Mouse (Mus musculus): Measurements from ENCODE around the gene Gm49378. TPM values are rescaled to one million over a fixed set of nuclear protein-coding genes. Genes with fewer than 3 reads are reported as not detected.
A peak's percentile ranks its signal among the peaks of the same experiment; 100 is the strongest.

Gene Gm49378
- total and polyA plus RNA-seq, 3 experiments: 0.17 to 11.7 (median 8.7) TPM

DNA sequence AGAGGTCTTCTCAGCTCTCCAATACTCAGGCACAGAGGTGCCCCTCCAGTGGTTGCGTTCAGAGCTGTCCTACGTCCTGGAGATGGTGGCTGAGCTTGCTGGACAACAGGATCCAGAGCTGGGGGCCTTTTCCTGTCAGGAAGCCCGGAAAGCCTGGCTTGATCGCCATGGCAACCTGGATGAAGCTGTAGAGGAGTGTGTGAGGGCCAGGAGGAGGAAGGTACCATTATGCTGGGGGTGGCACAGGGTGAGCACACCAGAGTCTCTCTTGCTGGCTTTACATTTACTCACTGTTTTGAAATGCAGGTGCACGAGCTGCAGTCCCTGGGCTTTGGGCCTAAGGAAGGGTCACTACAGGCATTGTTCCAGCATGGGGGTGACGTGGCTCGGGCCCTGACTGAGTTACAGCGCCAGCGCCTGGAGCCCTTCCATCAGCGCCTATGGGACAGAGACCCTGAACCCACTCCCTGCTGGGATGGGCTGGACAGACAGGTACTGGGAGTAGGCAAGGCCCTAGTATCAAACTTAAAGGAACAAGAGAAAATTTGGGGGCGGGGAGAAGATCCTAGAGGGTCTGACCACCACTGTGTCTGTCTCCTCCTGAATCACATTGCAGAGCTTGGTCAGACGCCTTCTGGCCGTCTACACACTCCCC, 41.5 kb downstream of the Gm49378 start:
- dilution Hi-C loops (cut with MboI; ENCODE audit: extremely low pct_ligation_motif_present, extremely low pct_unique_long_range_greater_than_20kb, low sequenced_read_pairs): no loop called here
- TF ChIP-seq KAT2A (IDR thresholded peaks at IDR 0.05; ENCODE audit: insufficient replicate concordance, low read length): no peak
- no peak for TF ChIP-seq IRF4 (IDR thresholded peaks at IDR 0.05; ENCODE audit: low read depth, low read length)
- no peak for TF ChIP-seq NELFE (IDR thresholded peaks at IDR 0.05; ENCODE audit: low read depth, low read length)
- no peak for DNase-seq (ENCODE audit: extremely low read depth)
- H3K36me3 ChIP-seq (replicated peaks in 1 of 2; ENCODE audit: control insufficient read depth in 1 of 2, insufficient read depth in 1 of 2, low read length in 1 of 2): peaks cover 63 to 71% of the 10 kb centered on the region in 2 experiments
- in situ Hi-C loops (cut with MboI; ENCODE audit: low pct_ligation_motif_present, low pct_unique_long_range_greater_than_20kb, low sequenced_read_pairs): no loop called here
- H3K79me2 ChIP-seq (replicated peaks; ENCODE audit: control insufficient read depth, extremely low read depth, insufficient read depth, poor library complexity, severe bottlenecking): peaks cover 12% of the 10 kb centered on the region
- no peak overlapping the region for H3K4me2 ChIP-seq (ENCODE audit: insufficient read depth, low read depth, poor library complexity, severe bottlenecking)
- H3K9me3 ChIP-seq (replicated peaks; ENCODE audit: low read length): no peaks in the 10 kb centered on the region
- H3K27me3 ChIP-seq (replicated peaks): no peaks in the 10 kb centered on the region
- H3K4me1 ChIP-seq (ENCODE audit: control insufficient read depth in 1 of 2, insufficient read depth in 2 of 2): peaks cover 0 to 21% of the 10 kb centered on the region in 2 experiments; a peak in 2 of 4 replicates
- H3K4me3 ChIP-seq (replicated peaks in 1 of 3; ENCODE audit: low read depth in 2 of 3, low read length in 2 of 3, poor library complexity in 1 of 3): no peak overlapping the region
- H3K27ac ChIP-seq (ENCODE audit: insufficient read depth, low read depth): no peak overlapping the region
- no peak overlapping the region for H3K9ac ChIP-seq (ENCODE audit: insufficient read depth, low read depth)

GRCm38 (mm10) chr14:55592226-55592625, 45.5 kb downstream of the Gm49378 start:
- Histone ChIP-seq H3K79me2 (replicated peaks; ENCODE audit: control insufficient read depth, extremely low read depth, insufficient read depth, poor library complexity, severe bottlenecking) (peaks cover 35% of the 10 kb centered on the region), H3K36me3 (replicated peaks in 1 of 2; ENCODE audit: control insufficient read depth in 1 of 2, insufficient read depth in 1 of 2, low read length in 1 of 2) (peaks cover 47 to 62% of the 10 kb centered on the region in 2 experiments), H3K4me1 (ENCODE audit: control insufficient read depth in 1 of 2, insufficient read depth in 2 of 2) (peaks cover 0 to 38% of the 10 kb centered on the region in 2 experiments; a peak in 3 of 4 replicates), H3K4me2 (ENCODE audit: insufficient read depth, low read depth, poor library complexity, severe bottlenecking) (peak overlapping the region; percentile 81), H3K27me3 (replicated peaks) (no peaks in the 10 kb centered on the region), H3K9me3 (replicated peaks; ENCODE audit: low read length) (no peaks in the 10 kb centered on the region), H3K9ac (ENCODE audit: insufficient read depth, low read depth) (peak overlapping the region; percentile 74), H3K27ac (ENCODE audit: insufficient read depth, low read depth) (no peak overlapping the region), H3K4me3 (replicated peaks in 1 of 3; ENCODE audit: low read depth in 2 of 3, low read length in 2 of 3, poor library complexity in 1 of 3) (peak overlapping the region; percentile 79 to 94 (median 91))
- no peak for DNase-seq (ENCODE audit: extremely low read depth)
- TF ChIP-seq SMC3 (IDR thresholded peaks at IDR 0.05; ENCODE audit: low read depth, low read length): no peak
- no peak for TF ChIP-seq PAX5 (IDR thresholded peaks at IDR 0.05; ENCODE audit: low read length)
- TF ChIP-seq MEF2A (IDR thresholded peaks at IDR 0.05; ENCODE audit: borderline replicate concordance, low read depth, low read length): no peak
- TF ChIP-seq UBTF (IDR thresholded peaks at IDR 0.05; ENCODE audit: low read depth, low read length): no peak
- no peak for TF ChIP-seq ETS1 (conservative IDR thresholded peaks at IDR 0.05; ENCODE audit: low read depth, low read length)
- no peak for TF ChIP-seq MXI1 (IDR thresholded peaks at IDR 0.05; ENCODE audit: low read depth, low read length)
- no peak for TF ChIP-seq ELF1 (IDR thresholded peaks at IDR 0.05; ENCODE audit: low read depth, low read length)
- TF ChIP-seq ZNF384 (IDR thresholded peaks at IDR 0.05; ENCODE audit: low read depth, low read length): no peak
- TF ChIP-seq KAT2A (IDR thresholded peaks at IDR 0.05; ENCODE audit: insufficient replicate concordance, low read length): no peak
- TF ChIP-seq HCFC1 (IDR thresholded peaks at IDR 0.05; ENCODE audit: low read depth, low read length): no peak
- no peak for TF ChIP-seq RCOR1 (conservative IDR thresholded peaks at IDR 0.05; ENCODE audit: low read depth, low read length)
- TF ChIP-seq JUN (IDR thresholded peaks at IDR 0.05; ENCODE audit: insufficient read depth, low read depth, low read length): no peak
- TF ChIP-seq CHD2 (IDR thresholded peaks at IDR 0.05; ENCODE audit: low read length): no peak
- dilution Hi-C loops (cut with MboI; ENCODE audit: extremely low pct_ligation_motif_present, extremely low pct_unique_long_range_greater_than_20kb, low sequenced_read_pairs) (no loop called here), in situ Hi-C loops (cut with MboI; ENCODE audit: low pct_ligation_motif_present, low pct_unique_long_range_greater_than_20kb, low sequenced_read_pairs) (no loop called here)

All from CH12.LX (cell line).